Mouse (Mus musculus) stomach, postnatal 0 days (tissue): Measurements from ENCODE around the gene Furin. TPM values are rescaled to one million over a fixed set of nuclear protein-coding genes. Genes with fewer than 3 reads are reported as not detected.

Source experiments
- ATAC-seq: fragments of 200-750 bp; cut with Nextera tagmentation; 2 replicates; pipeline ENCODE4 v1.8.0; 2017; ENCODE audit not compliant: low FRiP score, low TSS enrichment
- DNase-seq: peaks from one replicate; pipeline ENCODE4 v3.0.0-alpha.2; 2016; ENCODE audit warnings: low spot score
- H3K27ac ChIP-seq: fragments of 300-500 bp; sonication (generic); replicated peaks from 2 replicates; pipeline ENCODE4 v1.5.1; 2014; ENCODE audit warnings: mild to moderate bottlenecking, control low read depth
- H3K27me3 ChIP-seq: fragments of 300-500 bp; sonication (generic); 2 replicates; pipeline ENCODE4 v1.6.1; 2014; ENCODE audit warnings: low read length; ENCODE audit not compliant: control insufficient read depth, insufficient read depth
- H3K36me3 ChIP-seq: fragments of 300-500 bp; sonication (generic); 2 replicates; pipeline ENCODE4 v1.6.1; 2014; ENCODE audit warnings: low read length, mixed read lengths; ENCODE audit not compliant: control insufficient read depth, insufficient read depth
- H3K4me1 ChIP-seq: fragments of 300-500 bp; sonication (generic); replicated peaks from 2 replicates; pipeline ENCODE4 v1.6.1; 2014; ENCODE audit warnings: antibody characterized with exemption; ENCODE audit not compliant: control insufficient read depth, insufficient read depth
- H3K4me2 ChIP-seq: fragments of 300-500 bp; sonication (generic); replicated peaks from 2 replicates; pipeline ENCODE4 v1.6.1; 2014; ENCODE audit warnings: low read depth, mild to moderate bottlenecking, control low read depth, moderate library complexity
- H3K4me3 ChIP-seq: fragments of 300-500 bp; sonication (generic); 2 replicates; pipeline ENCODE4 v1.5.1; 2014; ENCODE audit warnings: low read depth, low read length, control low read depth
- H3K9ac ChIP-seq: fragments of 300-500 bp; sonication (generic); 2 replicates; pipeline ENCODE4 v1.6.1; 2014; ENCODE audit warnings: mild to moderate bottlenecking, low read length, control low read depth, mixed read lengths
- H3K9me3 ChIP-seq: fragments of 300-500 bp; sonication (generic); 2 replicates; pipeline ENCODE4 v1.6.1; 2016; ENCODE audit warnings: low read length; ENCODE audit not compliant: control insufficient read depth
- CTCF ChIP-seq: IDR thresholded peaks from 2 replicates; pipeline ENCODE4 v1.5.1; 2016; ENCODE audit warnings: antibody characterized with exemption, low read depth, mild to moderate bottlenecking, moderate library complexity
- EP300 ChIP-seq: optimal IDR thresholded peaks from 2 replicates; pipeline ENCODE3; 2016; ENCODE audit warnings: antibody characterized with exemption
- WGBS: fragments of 180-500 bp; shearing (Covaris S2); extraction: QIAGEN DNeasy Blood & Tissue Kit; methylation state at CpG from one replicate; pipeline ENCODE4 v1.1.7; 2014; 5-methylcytosine and 5-hydroxymethylcytosine counted together
- polyA plus RNA-seq: library from polyadenylated mRNA; unstranded; fragments of >200 nt; fragmentation: Nextera tagmentation; extraction: Ambion mirVana; gene quantifications from 2 replicates; pipeline ENCODE4 v1.2.1, GENCODE M21; 2015

Gene Furin
- polyA plus RNA-seq, 1 experiment from 2014 or later, result 17.6 TPM

- H3K9ac ChIP-seq, result no peak overlapping the region
- TF ChIP-seq CTCF (peak; percentile 93), EP300 (no peak)
- no peak overlapping the region for H3K4me3 ChIP-seq
- H3K4me2 ChIP-seq, result no peak overlapping the region
- no peaks in the 10 kb centered on the region for H3K4me1 ChIP-seq
- no peak overlapping the region for H3K27ac ChIP-seq
- WGBS, result 31% methylated on average over 6 of the region's 6 CpGs
- peaks cover 4% of the 10 kb centered on the region; the same call in 1 of the 2 replicates for H3K36me3 ChIP-seq
- H3K9me3 ChIP-seq, result no peaks in the 10 kb centered on the region
- peak; percentile 83 for DNase-seq
- no peak for ATAC-seq
- H3K27me3 ChIP-seq, result no peaks in the 10 kb centered on the region
Observed at GRCm38 (mm10) chr7:80377471-80377870, 27.8 kb downstream of the Furin start.

GRCm38 (mm10) chr7:80376192-80376591, 29.0 kb downstream of the Furin start:
- Histone ChIP-seq H3K27me3 (no peaks in the 10 kb centered on the region), H3K4me1 (no peaks in the 10 kb centered on the region), H3K9ac (no peak overlapping the region), H3K9me3 (no peaks in the 10 kb centered on the region), H3K27ac (no peak overlapping the region), H3K4me2 (no peak overlapping the region), H3K4me3 (no peak overlapping the region), H3K36me3 (peaks cover 4% of the 10 kb centered on the region; the same call in 1 of the 2 replicates)
- ATAC-seq (no peak), DNase-seq (no peak)
- TF ChIP-seq EP300 (no peak), CTCF (no peak)
- 82% methylated on average over 10 of the region's 10 CpGs for WGBS

GRCm38 (mm10) chr7:80375376-80376039, 29.7 kb downstream of the Furin start:
- no peaks in the 10 kb centered on the region for H3K4me1 ChIP-seq
- WGBS, result 68% methylated on average over 9 of the region's 9 CpGs
- H3K27me3 ChIP-seq, result no peaks in the 10 kb centered on the region

GRCm38 (mm10) chr7:80374733-80375132, 30.5 kb downstream of the Furin start:
- H3K4me3 ChIP-seq, result no peak overlapping the region
- no peak overlapping the region for H3K9ac ChIP-seq
- TF ChIP-seq CTCF, result no peak
- TF ChIP-seq EP300, result no peak
- no peaks in the 10 kb centered on the region for H3K27me3 ChIP-seq
- H3K4me1 ChIP-seq, result no peaks in the 10 kb centered on the region
- 91% methylated on average over 3 of the region's 3 CpGs for WGBS
- H3K9me3 ChIP-seq, result no peaks in the 10 kb centered on the region
- H3K4me2 ChIP-seq, result no peak overlapping the region
- H3K36me3 ChIP-seq, result peaks cover 2% of the 10 kb centered on the region; the same call in 1 of the 2 replicates
- DNase-seq (no peak), ATAC-seq (no peak)
- H3K27ac ChIP-seq, result no peak overlapping the region

More at GRCm38 (mm10) chr7:80375376-80376039, 29.7 kb downstream of the Furin start:
- Histone ChIP-seq H3K4me3 (no peak overlapping the region), H3K27ac (no peak overlapping the region), H3K9ac (no peak overlapping the region), H3K9me3 (no peaks in the 10 kb centered on the region), H3K4me2 (no peak overlapping the region), H3K36me3 (peaks cover 4% of the 10 kb centered on the region; the same call in 1 of the 2 replicates)
- peak; percentile 50 for ATAC-seq
- TF ChIP-seq EP300, result no peak
- no peak for TF ChIP-seq CTCF
- no peak for DNase-seq

GRCm38 (mm10) chr7:80374280-80374679, 31.0 kb downstream of the Furin start:
- Histone ChIP-seq H3K27ac (no peak overlapping the region), H3K4me1 (no peaks in the 10 kb centered on the region), H3K9ac (no peak overlapping the region), H3K27me3 (no peaks in the 10 kb centered on the region), H3K4me3 (no peak overlapping the region), H3K4me2 (no peak overlapping the region), H3K9me3 (no peaks in the 10 kb centered on the region), H3K36me3 (peaks cover 2% of the 10 kb centered on the region; the same call in 1 of the 2 replicates)
- TF ChIP-seq EP300 (no peak), CTCF (no peak)
- ATAC-seq, result no peak
- 39% methylated on average over 3 of the region's 3 CpGs for WGBS
- no peak for DNase-seq

- WGBS, result 79% methylated on average over 12 of the region's 12 CpGs
- Histone ChIP-seq H3K27me3 (no peaks in the 10 kb centered on the region), H3K36me3 (peaks cover 2% of the 10 kb centered on the region; the same call in 1 of the 2 replicates), H3K4me1 (no peaks in the 10 kb centered on the region), H3K9ac (no peak overlapping the region), H3K4me2 (no peak overlapping the region), H3K4me3 (no peak overlapping the region), H3K9me3 (no peaks in the 10 kb centered on the region), H3K27ac (no peak overlapping the region)
- DNase-seq (no peak), ATAC-seq (no peak)
- TF ChIP-seq EP300, result no peak
Observed at GRCm38 (mm10) chr7:80373850-80374249, 31.4 kb downstream of the Furin start.
